Mouse (Mus musculus) ovary, postnatal 36 days (tissue): Measurements from ENCODE around the gene Ggt1.
"Not testable (repeated sequence)": the region's sequence is repeated elsewhere in the genome, so short reads cannot be mapped to it uniquely, and the experiment has no call there.

ENCODE experiments used
- DNase-seq: peaks from one replicate; pipeline ENCODE4 v3.0.0; 2022; ENCODE audit warnings: low spot score, mixed read lengths

Ggt1 gene

GRCm38 (mm10) chr10:75561071-75561654 lies at the start of gene Ggt1:
Gene Ggt1, plus strand, starts transcription at chr10:75561604.
- DNase-seq = no peak

DNA sequence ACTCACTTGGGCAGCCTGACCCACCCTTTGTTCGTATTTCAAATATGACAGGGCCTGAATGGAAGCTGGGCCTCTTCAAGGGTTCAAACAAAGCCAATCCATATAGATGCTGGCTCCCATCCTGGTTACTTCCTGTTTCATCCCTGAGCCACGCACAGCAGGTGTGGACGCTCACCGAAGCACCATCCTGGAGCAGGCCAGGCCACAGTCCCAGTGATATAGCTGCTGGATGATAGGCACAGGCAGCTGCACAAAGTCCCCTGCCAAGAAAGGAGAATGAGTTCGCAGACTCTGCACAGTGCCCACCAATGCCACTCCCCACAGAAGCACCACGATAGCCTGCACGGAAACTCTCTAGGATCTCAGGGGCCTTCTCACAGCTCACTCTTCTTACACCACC lies 49.5 kb upstream of the Ggt1 start:
- DNase-seq = no peak

GRCm38 (mm10) chr10:75512796-75513195 lies 48.6 kb upstream of the Ggt1 start:
- no peak for DNase-seq

- no peak for DNase-seq
Measured at GRCm38 (mm10) chr10:75513306-75514067, 47.9 kb upstream of the Ggt1 start.

DNA sequence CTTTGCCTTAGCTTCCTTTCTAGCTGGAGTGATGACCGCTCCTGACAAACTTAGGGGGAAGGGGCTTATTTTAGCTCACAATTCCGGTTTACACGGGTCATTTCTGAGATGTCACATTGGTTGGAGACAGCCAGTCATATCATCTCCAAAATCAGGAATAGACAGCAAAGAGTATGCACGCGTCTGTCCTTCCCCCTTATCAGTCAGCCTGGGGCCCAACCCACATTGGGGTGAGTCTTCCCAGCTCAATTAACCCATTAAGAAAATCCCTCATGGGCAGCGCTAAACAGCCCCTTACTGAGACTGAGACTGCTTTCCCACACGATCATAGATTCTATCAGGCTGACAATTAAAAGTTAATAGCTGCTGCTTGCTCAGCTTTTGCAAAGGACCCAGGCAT lies 47.0 kb upstream of the Ggt1 start:
- DNase-seq = no peak

DNA sequence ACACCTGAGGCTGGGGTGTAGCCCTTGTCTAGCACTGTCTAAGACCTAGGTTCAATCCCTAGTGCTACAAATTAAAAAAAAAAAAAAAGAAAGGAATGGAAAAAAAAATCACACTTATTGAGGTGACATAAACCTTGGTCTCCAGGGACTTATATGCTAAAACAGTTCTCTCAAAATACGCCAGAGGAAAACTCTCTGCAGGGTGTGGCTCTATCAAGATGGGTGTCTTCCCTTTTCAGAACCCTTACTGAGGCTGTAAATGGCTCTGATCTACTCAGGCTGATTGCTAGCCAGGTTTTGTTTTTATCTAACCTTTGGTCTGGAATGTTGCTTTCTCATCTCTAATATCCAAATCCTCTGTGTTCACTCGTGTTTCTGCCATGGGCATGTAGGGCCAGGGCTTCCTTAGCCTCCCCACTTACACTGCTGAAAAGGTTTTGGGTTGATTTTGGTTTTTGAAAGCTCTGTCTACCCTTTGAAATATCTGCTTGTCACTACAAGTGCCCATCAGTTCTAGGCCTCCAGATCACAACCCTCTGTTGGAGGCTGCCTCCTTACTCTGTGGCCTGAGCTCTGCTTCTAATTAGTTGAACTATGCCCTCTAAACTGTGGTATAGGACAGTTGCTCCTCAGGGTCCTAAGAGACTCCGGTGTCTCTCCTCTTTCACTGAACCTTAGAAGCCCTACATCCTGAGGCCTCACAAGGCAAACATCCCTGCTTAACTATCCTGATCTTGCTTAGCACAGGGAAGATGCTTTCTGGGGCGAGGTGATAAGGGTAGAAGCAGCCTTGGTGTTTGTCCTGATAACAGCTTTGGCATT lies 46.0 kb upstream of the Ggt1 start:
- no peak for DNase-seq

DNA sequence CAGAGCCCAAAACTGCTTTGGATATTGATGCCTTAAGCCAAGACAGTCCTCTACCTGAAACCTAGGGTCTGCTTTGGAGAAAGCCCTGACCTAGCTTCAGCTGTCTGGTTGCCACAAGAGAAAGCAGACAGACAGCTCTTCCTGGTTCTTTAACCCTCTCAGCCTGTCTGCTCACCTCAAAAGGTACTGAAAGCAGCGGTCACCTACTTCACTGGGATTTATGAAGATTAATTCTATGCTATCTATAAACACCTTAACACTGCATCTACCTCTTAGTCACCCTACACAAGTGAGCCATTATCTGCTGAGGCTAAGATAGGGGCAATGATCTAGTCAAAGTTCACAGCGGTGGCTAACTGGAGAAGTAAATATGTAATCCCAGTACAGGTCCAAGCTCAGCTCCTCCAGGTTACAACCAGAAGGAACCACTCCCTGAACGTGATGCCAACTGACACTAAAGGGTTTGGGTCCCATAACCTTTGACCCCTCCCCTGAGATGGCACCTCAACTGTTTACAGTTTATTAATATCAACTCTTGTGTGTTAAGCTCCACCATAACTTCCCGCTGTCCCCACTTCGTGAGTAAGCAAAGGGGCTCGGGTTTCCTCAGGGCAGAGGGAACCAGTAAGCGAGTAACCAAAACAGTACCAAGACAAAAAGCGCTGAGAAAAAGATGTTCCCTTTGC lies 45.2 kb upstream of the Ggt1 start:
- no peak for DNase-seq

DNA sequence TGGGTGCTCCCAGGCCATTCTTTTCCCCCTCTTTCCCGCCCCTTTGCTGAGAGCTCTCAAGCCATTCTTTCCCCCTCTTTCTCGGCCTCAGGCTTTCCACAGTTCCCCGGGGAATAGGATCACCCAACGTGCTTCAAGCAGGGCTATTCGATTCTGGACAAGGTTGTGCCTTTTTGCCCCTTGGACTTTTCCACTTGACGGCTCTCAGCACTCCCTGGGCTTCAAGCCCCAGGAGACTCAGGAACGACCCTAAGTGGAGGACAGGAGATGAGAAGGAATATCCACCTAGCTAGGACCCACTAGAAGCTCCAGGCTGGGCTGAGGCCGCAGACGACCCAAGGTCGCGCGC lies 44.7 kb upstream of the Ggt1 start:
- no peak for DNase-seq

DNA sequence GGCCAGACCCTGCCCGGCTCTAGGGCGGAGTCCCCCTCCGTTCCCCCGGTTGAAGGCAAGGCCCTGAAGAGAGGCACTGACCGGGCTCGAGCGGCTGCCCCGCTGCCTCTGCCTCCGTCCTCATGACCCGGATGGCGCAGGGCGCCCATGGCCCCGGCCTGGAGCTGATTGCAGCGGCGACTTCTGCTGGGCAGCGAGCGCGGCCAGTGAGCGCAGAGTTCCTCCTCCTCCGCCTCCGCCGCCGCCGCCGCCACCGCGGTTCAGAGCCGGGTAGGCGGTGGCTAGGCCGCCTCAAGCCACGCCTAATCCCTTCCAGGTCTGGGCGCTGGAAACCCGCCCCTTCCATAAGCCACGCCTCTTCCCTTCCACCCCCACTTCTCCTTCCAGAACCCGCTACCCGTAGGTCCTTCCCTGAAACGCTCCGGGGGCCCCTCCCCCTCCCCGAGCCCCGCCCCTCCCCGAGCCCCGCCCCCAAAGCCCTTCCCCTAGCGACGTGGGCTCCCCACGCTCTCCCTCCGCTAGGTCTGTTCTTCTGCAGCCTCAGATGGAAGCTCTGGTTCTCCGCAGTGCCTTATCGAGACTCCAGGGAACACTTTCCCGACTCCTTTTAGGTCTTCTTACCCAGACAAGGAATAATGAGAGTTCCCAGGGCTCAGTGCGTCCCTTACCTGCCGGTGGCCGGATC lies 44.2 kb upstream of the Ggt1 start, which contains the start of gene Snrpd3:
TSS of gene Snrpd3 (plus strand) at position 479 of the 685 bp plus-strand sequence.
- peak; percentile 92 for DNase-seq

DNA sequence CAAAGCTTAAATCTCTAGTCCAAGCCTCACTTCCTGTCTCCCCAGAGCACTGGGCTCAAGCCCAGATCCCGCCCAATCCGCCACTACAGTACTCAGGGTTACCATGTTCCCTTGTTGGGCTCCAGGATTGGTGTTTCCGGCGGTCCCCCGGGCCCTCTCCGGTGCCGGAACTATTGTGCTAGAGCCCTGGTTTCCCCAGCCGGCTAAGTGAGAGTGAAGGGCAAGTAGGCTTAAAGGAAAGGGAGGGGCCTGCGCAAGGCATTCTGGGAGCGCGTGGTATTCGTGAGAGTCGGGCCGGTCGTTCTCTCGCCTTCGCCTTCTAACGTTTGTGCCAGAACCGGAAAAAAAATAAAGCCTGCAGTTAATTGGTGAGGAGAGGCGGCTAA lies 43.7 kb upstream of the Ggt1 start, which contains the start of gene Gucd1:
TSS of gene Gucd1 (minus strand) at position 215 of the 386 bp plus-strand sequence.
- peak; percentile 97 for DNase-seq

DNA sequence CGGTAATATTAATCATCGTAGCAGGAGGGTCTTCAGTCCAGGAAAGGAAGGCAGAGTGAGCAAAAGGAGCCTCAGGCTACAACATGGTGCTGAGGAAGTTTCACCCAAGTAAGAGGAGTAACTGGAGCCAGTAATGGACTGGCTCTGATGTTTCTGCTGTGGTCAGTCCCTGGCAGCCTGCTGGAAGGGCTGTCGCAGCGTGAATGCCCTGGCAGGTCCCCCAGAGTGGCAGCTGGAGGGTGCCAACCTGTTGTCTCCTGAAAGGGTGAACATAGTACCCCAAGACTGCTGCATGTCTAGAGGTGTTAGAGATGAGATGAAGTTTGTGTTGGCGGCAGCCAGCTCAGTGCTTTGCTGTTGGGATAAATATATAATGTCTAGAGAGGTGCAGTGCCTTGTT lies 40.8 kb upstream of the Ggt1 start:
- DNase-seq = no peak

DNA sequence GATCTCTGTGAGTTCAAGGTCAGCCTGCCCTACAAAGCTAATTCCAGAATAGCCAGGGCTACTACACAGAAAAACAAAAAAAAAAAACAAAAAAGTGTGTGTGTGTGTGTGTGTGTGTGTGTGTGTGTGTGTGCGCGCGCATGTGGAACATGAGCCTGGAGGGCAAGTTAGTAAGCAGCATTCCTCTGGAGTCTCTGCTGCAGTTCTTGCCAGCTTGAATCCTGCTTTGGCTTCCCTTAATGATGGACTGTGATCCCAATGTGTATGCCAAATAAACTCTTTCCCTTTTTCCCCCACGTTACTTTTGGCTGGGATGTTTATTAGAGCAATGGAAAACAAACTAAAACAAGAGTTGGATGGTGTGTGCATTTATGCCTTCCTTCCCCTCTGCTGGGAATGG lies 39.8 kb upstream of the Ggt1 start:
- DNase-seq = no peak

- DNase-seq = not testable (repeated sequence)
Measured at GRCm38 (mm10) chr10:75525450-75525849, 36.0 kb upstream of the Ggt1 start.

- DNase-seq = no peak
Measured at GRCm38 (mm10) chr10:75530322-75530721, 31.1 kb upstream of the Ggt1 start.

DNA sequence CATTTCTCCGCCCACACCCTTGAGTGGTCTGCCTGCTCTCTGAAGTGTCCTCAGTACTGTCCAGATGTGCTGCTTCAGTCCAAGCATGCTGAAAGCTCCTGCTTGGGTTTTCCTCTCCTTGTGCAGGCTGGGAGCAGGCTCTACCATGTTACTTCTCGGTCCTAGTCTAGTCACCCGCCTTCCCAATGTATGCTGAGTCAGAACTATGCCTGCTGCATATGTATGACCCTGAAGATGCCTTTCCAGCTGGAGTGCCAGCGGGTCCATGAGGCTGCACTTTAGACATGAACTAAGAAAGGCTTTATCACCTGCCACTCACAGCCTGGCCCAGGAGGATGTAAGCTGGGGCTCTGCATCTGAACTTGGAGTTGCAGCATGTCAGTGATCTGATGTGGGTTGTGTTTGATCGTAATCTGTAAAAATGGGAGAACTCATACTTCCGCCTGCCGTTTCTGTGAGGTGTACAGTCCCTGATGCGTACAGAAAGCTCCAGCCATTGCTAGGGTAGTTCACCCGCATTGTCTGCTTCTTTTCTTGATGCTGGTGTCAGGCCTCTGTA lies 29.8 kb upstream of the Ggt1 start:
- no peak for DNase-seq

DNA sequence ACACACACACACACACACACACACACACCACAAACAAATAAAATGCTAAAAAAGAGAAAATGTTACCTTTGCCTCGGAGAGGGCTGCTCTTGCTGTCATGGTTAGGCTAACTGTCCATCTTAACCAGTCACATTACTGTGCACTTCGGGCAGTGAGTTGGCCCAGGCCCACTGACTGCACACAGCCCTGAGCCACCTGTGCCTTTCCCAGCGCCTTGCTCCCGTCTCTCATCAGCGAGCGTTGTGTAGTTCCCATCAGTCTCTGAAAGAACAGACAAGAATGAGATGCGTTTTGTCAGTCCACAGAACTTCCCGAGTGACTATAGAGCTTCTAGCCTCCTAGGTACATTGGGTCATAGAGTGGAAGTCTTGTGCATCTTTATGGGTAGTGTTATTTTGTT lies 27.2 kb upstream of the Ggt1 start:
- DNase-seq = no peak

GRCm38 (mm10) chr10:75534934-75535333 lies 26.5 kb upstream of the Ggt1 start:
- DNase-seq = no peak

- no peak for DNase-seq
Measured at GRCm38 (mm10) chr10:75535423-75535822, 26.0 kb upstream of the Ggt1 start.

DNA sequence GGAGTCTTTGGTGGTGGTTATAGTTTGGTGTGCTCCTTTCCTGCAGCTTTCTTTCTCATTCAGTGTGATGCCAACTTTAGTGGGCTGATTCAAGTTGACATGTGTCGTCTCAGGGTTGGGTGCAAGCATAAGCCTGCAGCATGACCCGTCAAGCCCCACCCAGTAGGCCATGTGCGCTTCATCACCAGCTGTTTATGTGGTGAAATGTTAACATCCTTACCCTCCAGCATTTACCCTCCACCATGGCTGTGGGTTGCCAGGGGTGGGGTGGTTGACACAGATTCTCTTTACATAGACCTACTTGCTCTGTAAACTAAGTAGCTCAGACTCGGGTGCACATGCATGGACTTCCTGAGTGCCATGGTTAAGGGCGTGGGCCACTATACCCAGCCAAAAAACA lies 25.3 kb upstream of the Ggt1 start:
- no peak for DNase-seq

DNA sequence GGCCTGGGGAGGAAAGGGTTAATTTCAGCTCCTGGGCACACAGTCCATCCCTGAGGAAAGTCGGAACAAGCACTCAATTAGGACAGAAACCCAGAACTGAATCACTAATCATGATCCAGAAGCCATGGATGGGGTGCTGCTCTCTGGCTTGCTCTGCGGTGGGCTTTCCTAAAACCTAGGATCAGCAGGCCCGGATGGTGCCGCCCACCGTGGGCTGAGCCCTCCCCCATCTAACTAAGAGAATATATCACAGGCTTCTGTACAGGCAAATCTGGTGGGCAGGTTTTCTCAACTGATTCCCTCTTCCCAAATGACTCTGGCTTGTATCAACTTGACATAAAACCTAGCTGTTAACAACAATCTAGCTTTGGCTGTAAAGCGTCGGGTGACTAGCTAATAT lies 13.5 kb upstream of the Ggt1 start:
- DNase-seq = no peak

DNA sequence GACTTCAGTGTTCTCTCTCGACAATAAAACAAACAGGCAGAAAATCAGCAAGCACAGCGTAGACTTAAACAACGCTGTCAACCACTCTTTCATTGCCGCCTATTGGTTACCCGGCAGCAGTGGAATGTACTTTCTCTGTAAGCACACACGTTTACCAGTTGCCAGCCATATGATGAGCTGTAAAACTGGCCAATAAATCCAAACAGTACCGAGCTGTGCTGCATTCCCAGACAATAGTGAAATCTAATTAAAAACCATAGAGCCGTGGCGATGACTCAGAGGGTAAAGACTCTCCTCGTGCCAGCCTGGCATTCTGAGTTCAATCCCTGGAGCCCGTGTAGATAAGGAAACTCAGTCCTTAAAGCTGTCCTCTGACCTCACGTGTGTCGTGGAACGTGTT lies 12.9 kb upstream of the Ggt1 start:
- DNase-seq = no peak

GRCm38 (mm10) chr10:75549886-75550285 lies 11.5 kb upstream of the Ggt1 start:
- no peak for DNase-seq
